Mouse (Mus musculus): ENCODE results near the gene Hoxa13.

DNA sequence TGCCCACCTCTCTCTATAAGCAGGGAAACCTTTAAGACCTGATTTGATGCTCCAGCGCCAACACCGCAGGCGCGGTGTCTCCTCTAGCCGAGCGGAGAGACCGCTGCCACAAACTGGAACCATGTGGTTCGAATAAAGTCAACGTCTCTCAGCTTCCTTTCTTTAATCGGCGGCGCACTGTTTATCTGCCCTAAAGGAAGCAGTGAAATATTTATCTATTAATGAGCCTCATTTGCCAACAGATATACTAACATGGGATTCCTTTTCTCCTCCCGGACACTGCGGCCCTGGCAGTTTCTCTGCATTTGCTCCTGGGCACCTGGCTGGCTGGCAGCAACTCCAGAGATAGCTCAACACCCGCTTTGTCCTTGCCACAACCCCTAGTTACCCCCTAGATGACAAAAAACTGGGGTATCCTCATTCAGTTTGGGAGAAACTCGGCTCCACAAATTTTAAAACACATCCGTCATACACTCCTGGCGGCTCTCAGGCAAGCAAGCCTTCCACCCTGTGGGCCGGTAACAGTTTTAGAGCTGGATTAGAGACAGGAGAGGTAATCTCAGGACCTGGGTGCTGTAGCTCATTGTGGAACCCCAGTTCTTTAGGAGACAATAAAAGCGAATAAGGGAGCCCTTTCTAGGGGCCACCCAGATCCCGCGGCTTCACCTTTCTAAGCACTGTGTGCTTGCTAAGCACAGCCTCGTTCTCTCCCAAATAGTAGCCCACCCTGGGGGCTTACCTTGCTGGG lies 42.6 kb downstream of the Hoxa13 start:
- TF ChIP-seq POLR2A (IDR thresholded peaks at IDR 0.05; ENCODE audit: control insufficient read depth, extremely low read depth, insufficient read depth, low read length, poor library complexity) = no peak
- TF ChIP-seq CTCF (IDR thresholded peaks at IDR 0.05; ENCODE audit: borderline replicate concordance, control insufficient read depth, extremely low read depth, insufficient read depth, low read length, poor library complexity) = no peak

Measured in thymus, adult 2 months (tissue).